Mouse (Mus musculus) brain, embryonic 18.5 days (tissue): ENCODE results near the gene Irak3.

Experiments used
- DNase-seq: peaks from one replicate; pipeline ENCODE4 v3.0.0-alpha.2; 2012; ENCODE audit warnings: low read depth, low spot score

Irak3 gene

GRCm38 (mm10) chr10:120204591-120205210, 2.8 kb upstream of the Irak3 start:
- DNase-seq, result no peak

- no peak for DNase-seq
Measured at GRCm38 (mm10) chr10:120202467-120203250, 729 bp upstream of the Irak3 start.

- DNase-seq, result no peak
Measured at GRCm38 (mm10) chr10:120201131-120201921, 604 bp downstream of the Irak3 start, which contains the start of gene Tmbim4. Gene Tmbim4 (plus strand): TSS chr10:120201590.

GRCm38 (mm10) chr10:120197061-120197835, 4.7 kb downstream of the Irak3 start:
- no peak for DNase-seq

GRCm38 (mm10) chr10:120193255-120193654, 8.7 kb downstream of the Irak3 start:
- DNase-seq, result no peak

- DNase-seq, result no peak
Measured at GRCm38 (mm10) chr10:120192278-120192677, 9.7 kb downstream of the Irak3 start.

- DNase-seq, result no peak
Measured at GRCm38 (mm10) chr10:120191165-120191564, 10.8 kb downstream of the Irak3 start.

GRCm38 (mm10) chr10:120189782-120190181, 12.1 kb downstream of the Irak3 start:
- no peak for DNase-seq

- no peak for DNase-seq
Measured at GRCm38 (mm10) chr10:120189276-120189675, 12.7 kb downstream of the Irak3 start.

- DNase-seq, result no peak
Measured at GRCm38 (mm10) chr10:120188513-120188912, 13.4 kb downstream of the Irak3 start.

GRCm38 (mm10) chr10:120183342-120183741, 18.6 kb downstream of the Irak3 start:
- no peak for DNase-seq

- DNase-seq, result no peak
Measured at GRCm38 (mm10) chr10:120182887-120183286, 19.0 kb downstream of the Irak3 start.

- no peak for DNase-seq
Measured at GRCm38 (mm10) chr10:120174192-120174705, 27.7 kb downstream of the Irak3 start.

GRCm38 (mm10) chr10:120171340-120171739, 30.6 kb downstream of the Irak3 start:
- no peak for DNase-seq

GRCm38 (mm10) chr10:120170277-120170676, 31.7 kb downstream of the Irak3 start:
- no peak for DNase-seq

- no peak for DNase-seq
Measured at GRCm38 (mm10) chr10:120169841-120170240, 32.1 kb downstream of the Irak3 start.

- no peak for DNase-seq
Measured at GRCm38 (mm10) chr10:120169064-120169463, 32.9 kb downstream of the Irak3 start.

- no peak for DNase-seq
Measured at GRCm38 (mm10) chr10:120168070-120168469, 33.9 kb downstream of the Irak3 start.

GRCm38 (mm10) chr10:120165793-120166503, 36.0 kb downstream of the Irak3 start:
- no peak for DNase-seq

GRCm38 (mm10) chr10:120164931-120165792, 36.8 kb downstream of the Irak3 start:
- DNase-seq, result no peak
